Mouse (Mus musculus) megakaryocyte, embryonic 14.5 days (primary cell): ENCODE data around the gene Ero1lb. TPM values are rescaled to one million over a fixed set of nuclear protein-coding genes. Genes with fewer than 3 reads are reported as not detected.

ENCODE experiments used
- H3K27me3 ChIP-seq: replicated peaks from 2 replicates; pipeline ENCODE3; 2012; ENCODE audit warnings: inconsistent platforms
- H3K36me3 ChIP-seq: replicated peaks from 2 replicates; pipeline ENCODE3; 2012; ENCODE audit warnings: low read length, inconsistent platforms, mixed read lengths
- H3K4me1 ChIP-seq: 2 replicates; pipeline ENCODE4 v1.6.1; 2012; ENCODE audit warnings: inconsistent platforms
- H3K4me3 ChIP-seq: replicated peaks from 2 replicates; pipeline ENCODE3; 2012; ENCODE audit warnings: moderate library complexity, mild to moderate bottlenecking, inconsistent platforms
- H3K9me3 ChIP-seq: 2 replicates; pipeline ENCODE4 v1.6.1; 2012; ENCODE audit warnings: inconsistent platforms
- FLI1 ChIP-seq: IDR thresholded peaks from 2 replicates; pipeline ENCODE4 v1.6.1; 2012; ENCODE audit warnings: low read length, inconsistent platforms, mixed read lengths
- GATA1 ChIP-seq: IDR thresholded peaks from 3 replicates; pipeline ENCODE4 v1.6.1; 2012; ENCODE audit warnings: mixed read lengths, low read length, inconsistent platforms, borderline replicate concordance
- polyA plus RNA-seq: library from polyadenylated mRNA; stranded (reverse); fragments of >175 nt; gene quantifications from 2 replicates; pipeline ENCODE4 v1.2.3, GENCODE M21; 2012; ENCODE audit warnings: low replicate concordance; ENCODE audit not compliant: insufficient read depth

The Ero1lb gene
- 0.19 TPM in 1 of 2 replicates, not detected in the other for polyA plus RNA-seq

DNA sequence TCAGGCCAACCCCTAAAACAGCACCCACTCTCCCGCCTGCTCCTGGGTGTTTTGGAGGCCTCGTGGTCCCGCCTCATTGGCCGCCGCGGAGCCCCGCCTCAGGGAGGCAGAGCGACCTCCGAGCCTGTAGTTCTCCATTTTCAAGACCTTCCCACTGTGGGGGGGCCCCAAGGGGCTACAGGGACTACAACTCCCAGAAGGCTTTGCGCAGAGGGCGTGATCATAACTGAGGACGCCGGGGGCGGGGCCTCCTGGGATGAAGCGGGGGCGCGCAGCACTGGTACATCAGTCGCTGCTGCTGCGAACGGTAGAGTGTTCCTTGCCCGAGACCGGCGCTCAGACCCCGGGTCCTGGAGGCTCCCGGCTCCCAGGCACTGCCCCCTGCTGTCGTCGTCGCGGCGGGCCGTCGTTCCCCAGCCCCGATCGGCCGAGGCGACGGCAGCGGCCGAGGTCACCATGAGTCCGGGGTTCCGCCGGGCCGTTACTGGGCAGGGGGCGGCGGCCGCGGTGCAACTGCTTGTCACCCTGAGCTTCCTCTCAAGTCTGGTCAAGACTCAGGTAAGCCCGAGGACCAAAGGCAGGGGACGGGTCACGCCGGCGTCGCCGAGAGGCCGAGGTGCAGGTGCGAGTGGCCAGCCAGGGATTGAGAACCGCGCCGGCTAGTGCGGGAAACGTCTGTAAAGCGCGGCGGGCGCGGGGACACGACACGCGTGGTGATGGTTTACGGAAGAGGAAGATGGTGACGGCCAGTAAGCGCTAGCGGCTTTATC is at the start of gene Ero1lb:
Gene Ero1lb (plus strand): TSS at position 254 of the 770 bp plus-strand sequence.
- Histone ChIP-seq H3K9me3 (no peaks in the 10 kb centered on the region), H3K4me1 (peaks cover 18% of the 10 kb centered on the region), H3K4me3 (peak within 1 kb of the TSS; percentile 96), H3K27me3 (peaks cover 9% of the 10 kb centered on the region), H3K36me3 (no peaks in the 10 kb centered on the region)
- TF ChIP-seq GATA1 (no peak), FLI1 (no peak)

DNA sequence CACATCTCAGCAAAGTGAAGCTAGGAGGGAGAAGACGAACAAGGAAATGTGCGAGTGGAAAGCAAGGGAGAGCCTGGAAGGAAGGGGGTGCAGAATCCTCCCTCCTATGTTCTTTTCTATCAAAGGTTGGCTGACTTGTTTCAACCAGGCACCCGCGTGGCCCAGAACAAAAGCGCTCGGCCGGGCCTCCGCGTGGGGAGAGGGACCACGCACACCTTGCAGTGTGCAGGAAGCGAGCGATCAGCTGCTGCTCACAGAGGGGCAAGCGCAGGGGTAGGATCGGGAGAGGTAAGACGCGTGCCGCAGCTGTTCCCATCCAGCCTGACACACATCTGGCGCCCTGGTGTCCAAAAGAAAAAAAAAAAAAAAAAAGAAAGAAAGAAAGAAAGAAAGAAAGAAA is 46.3 kb upstream of the Ero1lb start:
- 0 out of 2 replicates have a peak, but pooled peaks cover 3% of the 10 kb centered on the region for H3K9me3 ChIP-seq
- H3K27me3 ChIP-seq, result peaks cover 63% of the 10 kb centered on the region
- TF ChIP-seq GATA1 (no peak), FLI1 (no peak)
- H3K36me3 ChIP-seq, result no peaks in the 10 kb centered on the region
- peak overlapping the region; percentile 90 for H3K4me3 ChIP-seq
- peaks cover 14% of the 10 kb centered on the region for H3K4me1 ChIP-seq

- peak within 1 kb of the TSS; percentile 94 for H3K4me3 ChIP-seq
- H3K4me1 ChIP-seq, result peaks cover 14% of the 10 kb centered on the region
- no peak for TF ChIP-seq FLI1
- no peak for TF ChIP-seq GATA1
Observed at GRCm38 (mm10) chr13:12519955-12520584, 45.6 kb upstream of the Ero1lb start, which contains the start of gene Edaradd. Gene Edaradd (minus strand): TSS chr13:12520438.

DNA sequence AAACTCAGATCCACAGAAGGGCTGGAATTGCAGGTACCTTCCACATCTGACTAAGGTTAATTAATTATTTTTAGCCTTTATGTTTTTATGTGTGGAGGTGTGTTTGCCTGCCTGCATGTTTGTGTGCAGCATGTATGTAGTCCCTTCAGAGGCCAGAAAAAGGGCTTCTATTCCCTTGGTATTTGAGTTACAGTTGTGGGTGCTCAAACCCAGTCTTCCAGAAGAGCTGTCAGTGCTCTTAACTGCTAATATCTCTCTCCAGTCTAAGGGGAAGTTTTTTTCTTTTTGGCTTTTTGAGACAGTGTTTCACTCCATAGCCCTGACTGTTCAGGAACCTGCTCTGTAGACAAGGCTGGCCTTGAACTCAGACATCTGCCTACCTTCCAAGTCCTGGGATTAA is 43.3 kb upstream of the Ero1lb start:
- no peaks in the 10 kb centered on the region for H3K36me3 ChIP-seq
- H3K9me3 ChIP-seq, result 0 out of 2 replicates have a peak, but pooled peaks cover 3% of the 10 kb centered on the region
- peaks cover 14% of the 10 kb centered on the region for H3K4me1 ChIP-seq
- H3K4me3 ChIP-seq, result no peak overlapping the region
- peaks cover 50% of the 10 kb centered on the region for H3K27me3 ChIP-seq
- no peak for TF ChIP-seq GATA1
- no peak for TF ChIP-seq FLI1

More at GRCm38 (mm10) chr13:12519955-12520584, 45.6 kb upstream of the Ero1lb start, which contains the start of gene Edaradd:
- Histone ChIP-seq H3K36me3 (no peaks in the 10 kb centered on the region), H3K9me3 (0 out of 2 replicates have a peak, but pooled peaks cover 3% of the 10 kb centered on the region), H3K27me3 (peaks cover 63% of the 10 kb centered on the region)

GRCm38 (mm10) chr13:12525678-12526077 is 40.0 kb upstream of the Ero1lb start:
- Histone ChIP-seq H3K4me3 (no peak overlapping the region), H3K9me3 (no peaks in the 10 kb centered on the region), H3K4me1 (peaks cover 12% of the 10 kb centered on the region), H3K27me3 (peaks cover 23% of the 10 kb centered on the region), H3K36me3 (no peaks in the 10 kb centered on the region)
- TF ChIP-seq FLI1, result no peak
- TF ChIP-seq GATA1, result no peak

DNA sequence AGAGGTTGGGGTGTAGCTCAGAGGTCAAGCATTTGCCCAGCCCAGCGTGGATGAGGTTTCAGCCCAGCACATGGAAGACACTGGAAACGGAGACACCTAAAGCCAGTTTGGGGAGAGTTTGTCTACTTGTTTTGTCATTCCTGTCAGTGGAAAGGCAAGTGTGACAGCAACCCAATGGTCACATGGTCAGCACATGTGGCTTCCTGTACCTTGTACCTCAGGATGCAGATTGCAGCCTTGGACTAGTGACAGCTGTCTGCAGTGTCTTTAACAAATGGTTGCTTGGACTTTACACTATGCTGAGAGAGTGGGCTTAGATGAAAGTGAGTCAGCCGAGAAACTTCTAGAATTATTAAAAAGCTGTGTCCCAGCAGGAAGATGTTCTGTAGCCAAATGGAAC is 31.0 kb upstream of the Ero1lb start:
- peaks cover 4% of the 10 kb centered on the region for H3K27me3 ChIP-seq
- TF ChIP-seq GATA1 (no peak), FLI1 (no peak)
- H3K4me3 ChIP-seq, result no peak overlapping the region
- H3K4me1 ChIP-seq, result peaks cover 5% of the 10 kb centered on the region; the same call in 1 of the 2 replicates
- H3K36me3 ChIP-seq, result no peaks in the 10 kb centered on the region
- H3K9me3 ChIP-seq, result peaks cover 3% of the 10 kb centered on the region; the same call in 1 of the 2 replicates

DNA sequence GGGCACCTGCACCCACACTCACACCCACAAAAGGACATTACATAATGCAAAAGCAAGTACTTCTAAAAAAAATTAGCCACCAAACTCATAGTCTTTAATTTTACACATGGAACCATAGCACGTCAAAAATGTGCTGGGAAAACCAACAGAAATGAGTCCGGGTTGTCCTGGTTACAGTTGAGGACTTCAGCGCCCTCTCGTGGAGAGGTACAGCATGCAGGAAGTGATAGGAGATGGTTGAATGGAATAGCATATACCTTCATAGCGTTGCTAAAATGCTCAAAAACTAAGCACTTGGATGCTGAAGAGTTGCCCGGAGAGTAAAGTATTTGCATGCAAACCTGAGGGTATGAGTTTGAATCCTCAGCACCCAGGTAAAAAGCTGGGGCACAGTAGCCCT is 27.7 kb upstream of the Ero1lb start:
- no peaks in the 10 kb centered on the region for H3K36me3 ChIP-seq
- H3K4me1 ChIP-seq, result peaks cover 22% of the 10 kb centered on the region
- H3K4me3 ChIP-seq, result no peak overlapping the region
- peaks cover 3% of the 10 kb centered on the region; the same call in 1 of the 2 replicates for H3K9me3 ChIP-seq
- TF ChIP-seq GATA1, result no peak
- no peak for TF ChIP-seq FLI1
- H3K27me3 ChIP-seq, result peaks cover 13% of the 10 kb centered on the region

DNA sequence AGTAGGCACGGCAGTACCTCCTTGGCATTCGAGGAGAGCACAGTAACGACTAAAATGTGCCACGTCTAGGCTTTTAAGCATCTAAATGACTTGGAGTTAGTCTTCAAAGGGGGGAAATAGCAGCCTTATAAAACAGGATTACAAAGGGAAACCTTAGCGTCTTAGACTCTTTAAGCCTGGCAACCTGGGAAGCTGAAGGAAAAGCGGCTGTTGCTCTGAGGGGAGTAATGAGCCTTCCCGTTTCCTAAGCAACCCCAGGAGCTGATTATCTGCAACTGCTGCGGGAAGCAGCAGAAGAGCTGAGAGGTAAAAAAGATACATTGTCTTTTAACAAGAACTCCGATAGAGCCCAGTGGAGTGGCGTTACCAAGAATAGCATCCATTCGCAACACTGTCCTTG is 26.0 kb upstream of the Ero1lb start:
- peaks cover 13% of the 10 kb centered on the region for H3K27me3 ChIP-seq
- peaks cover 3% of the 10 kb centered on the region; the same call in 1 of the 2 replicates for H3K9me3 ChIP-seq
- H3K4me3 ChIP-seq, result no peak overlapping the region
- peaks cover 19% of the 10 kb centered on the region for H3K4me1 ChIP-seq
- TF ChIP-seq GATA1 (no peak), FLI1 (no peak)
- H3K36me3 ChIP-seq, result no peaks in the 10 kb centered on the region

- Histone ChIP-seq H3K36me3 (no peaks in the 10 kb centered on the region), H3K27me3 (peaks cover 17% of the 10 kb centered on the region), H3K9me3 (peaks cover 7% of the 10 kb centered on the region), H3K4me3 (no peak overlapping the region), H3K4me1 (peaks cover 18% of the 10 kb centered on the region)
- TF ChIP-seq FLI1 (no peak), GATA1 (no peak)
Observed at GRCm38 (mm10) chr13:12540119-12540518, 25.6 kb upstream of the Ero1lb start.
